Mouse (Mus musculus) cortical plate, adult 2 months (tissue): ENCODE measurements around the gene Elavl2.

ENCODE experiments used
- CTCF ChIP-seq: fragments of 200-500 bp; IDR thresholded peaks from 2 replicates; pipeline ENCODE4 v1.5.1; 2011; ENCODE audit warnings: mild to moderate bottlenecking, control low read depth, low read length; ENCODE audit not compliant: insufficient read depth; ENCODE audit errors: extremely low read depth
- POLR2A ChIP-seq: fragments of 200-500 bp; IDR thresholded peaks from 2 replicates; pipeline ENCODE4 v1.6.1; 2011; ENCODE audit warnings: mild to moderate bottlenecking, low read length, control low read depth; ENCODE audit not compliant: insufficient read depth; ENCODE audit errors: extremely low read depth

- TF ChIP-seq POLR2A, result no peak
- no peak for TF ChIP-seq CTCF
Measured at GRCm38 (mm10) chr4:91289151-91289550, 111.4 kb downstream of the Elavl2 start.
